Mouse (Mus musculus): ENCODE data around the gene Met. TPM values are rescaled to one million over a fixed set of nuclear protein-coding genes. Genes with fewer than 3 reads are reported as not detected.

The Met gene
- total RNA-seq, 4 experiments from 2014 or later, result 3.7 to 6.5 (median 5.5) TPM

- DNase-seq, result no peak
Measured at GRCm38 (mm10) chr6:17492062-17492461, 28.5 kb downstream of the Met start.

GRCm38 (mm10) chr6:17495413-17495812 lies 31.8 kb downstream of the Met start:
- no peak for DNase-seq

- DNase-seq, result no peak
Measured at GRCm38 (mm10) chr6:17497366-17497765, 33.8 kb downstream of the Met start.

- DNase-seq, result no peak
Measured at GRCm38 (mm10) chr6:17498801-17499200, 35.2 kb downstream of the Met start.

- DNase-seq, result no peak
Measured at GRCm38 (mm10) chr6:17501440-17501839, 37.8 kb downstream of the Met start.

GRCm38 (mm10) chr6:17502311-17502710 lies 38.7 kb downstream of the Met start:
- DNase-seq, result no peak

- no peak for DNase-seq
Measured at GRCm38 (mm10) chr6:17503724-17504123, 40.1 kb downstream of the Met start.

GRCm38 (mm10) chr6:17505530-17505929 lies 41.9 kb downstream of the Met start:
- DNase-seq, result no peak

- no peak for DNase-seq
Measured at GRCm38 (mm10) chr6:17506831-17507230, 43.2 kb downstream of the Met start.

- DNase-seq, result no peak
Measured at GRCm38 (mm10) chr6:17508184-17508583, 44.6 kb downstream of the Met start.

GRCm38 (mm10) chr6:17508604-17509372 lies 45.2 kb downstream of the Met start:
- no peak for DNase-seq

GRCm38 (mm10) chr6:17513381-17513780 lies 49.8 kb downstream of the Met start:
- no peak for DNase-seq

- no peak for DNase-seq
Measured at GRCm38 (mm10) chr6:17515775-17516460, 52.3 kb downstream of the Met start.

- DNase-seq, result no peak
Measured at GRCm38 (mm10) chr6:17521901-17522717, 58.5 kb downstream of the Met start.

- DNase-seq, result no peak
Measured at GRCm38 (mm10) chr6:17522917-17523316, 59.3 kb downstream of the Met start.

- no peak for DNase-seq
Measured at GRCm38 (mm10) chr6:17529490-17530269, 66.1 kb downstream of the Met start.

- DNase-seq, result no peak
Measured at GRCm38 (mm10) chr6:17541615-17542014, 78.0 kb downstream of the Met start.

- DNase-seq, result no peak
Measured at GRCm38 (mm10) chr6:17542383-17542782, 78.8 kb downstream of the Met start.

- no peak for DNase-seq
Measured at GRCm38 (mm10) chr6:17545480-17545879, 81.9 kb downstream of the Met start.

- no peak for DNase-seq
Measured at GRCm38 (mm10) chr6:17546341-17546740, 82.7 kb downstream of the Met start.

GRCm38 (mm10) chr6:17546825-17547224 lies 83.2 kb downstream of the Met start:
- DNase-seq, result no peak

GRCm38 (mm10) chr6:17548786-17549185 lies 85.2 kb downstream of the Met start:
- DNase-seq, result no peak

Data from adrenal gland, adult 8-10 months (tissue).